Mouse (Mus musculus): ENCODE data around the gene H2-Ab1. TPM values are rescaled to one million over a fixed set of nuclear protein-coding genes. Genes with fewer than 3 reads are reported as not detected.

H2-Ab1 gene
- polyA plus RNA-seq, 2 experiments from 2014 or later: 3.7 to 69.9 TPM

- ATAC-seq: no peak
Observed at GRCm38 (mm10) chr17:34240366-34240765, 17.1 kb upstream of the H2-Ab1 start.

GRCm38 (mm10) chr17:34240916-34241315, 16.6 kb upstream of the H2-Ab1 start:
- no peak for ATAC-seq

- ATAC-seq: no peak
Observed at GRCm38 (mm10) chr17:34244656-34245055, 12.8 kb upstream of the H2-Ab1 start.

- no peak for ATAC-seq
Observed at GRCm38 (mm10) chr17:34247047-34247446, 10.4 kb upstream of the H2-Ab1 start.

GRCm38 (mm10) chr17:34248764-34249163, 8.7 kb upstream of the H2-Ab1 start:
- no peak for ATAC-seq

- no peak for ATAC-seq
Observed at GRCm38 (mm10) chr17:34249361-34249760, 8.1 kb upstream of the H2-Ab1 start.

GRCm38 (mm10) chr17:34249878-34250277, 7.6 kb upstream of the H2-Ab1 start:
- no peak for ATAC-seq

- ATAC-seq: no peak
Observed at GRCm38 (mm10) chr17:34251666-34252065, 5.8 kb upstream of the H2-Ab1 start.

- ATAC-seq: no peak
Observed at GRCm38 (mm10) chr17:34256501-34256900, 988 bp upstream of the H2-Ab1 start.

GRCm38 (mm10) chr17:34260551-34260950, 3.1 kb downstream of the H2-Ab1 start:
- no peak for ATAC-seq

GRCm38 (mm10) chr17:34261502-34261901, 4.0 kb downstream of the H2-Ab1 start:
- ATAC-seq: peak; percentile 72

- ATAC-seq: peak; percentile 86
Observed at GRCm38 (mm10) chr17:34263068-34263467, 5.6 kb downstream of the H2-Ab1 start.

GRCm38 (mm10) chr17:34263811-34264371, 6.4 kb downstream of the H2-Ab1 start:
- no peak for ATAC-seq

- no peak for ATAC-seq
Observed at GRCm38 (mm10) chr17:34264452-34265351, 7.2 kb downstream of the H2-Ab1 start.

- no peak for ATAC-seq
Observed at GRCm38 (mm10) chr17:34268262-34268661, 10.8 kb downstream of the H2-Ab1 start.

- ATAC-seq: no peak
Observed at GRCm38 (mm10) chr17:34268748-34269147, 11.3 kb downstream of the H2-Ab1 start.

GRCm38 (mm10) chr17:34269817-34270216, 12.3 kb downstream of the H2-Ab1 start:
- no peak for ATAC-seq

- no peak for ATAC-seq
Observed at GRCm38 (mm10) chr17:34270230-34270629, 12.7 kb downstream of the H2-Ab1 start.

GRCm38 (mm10) chr17:34270940-34271339, 13.5 kb downstream of the H2-Ab1 start:
- no peak for ATAC-seq

- no peak for ATAC-seq
Observed at GRCm38 (mm10) chr17:34272102-34272501, 14.6 kb downstream of the H2-Ab1 start.

GRCm38 (mm10) chr17:34280499-34281038, 23.1 kb downstream of the H2-Ab1 start:
- ATAC-seq: no peak

- no peak for ATAC-seq
Observed at GRCm38 (mm10) chr17:34281836-34282235, 24.3 kb downstream of the H2-Ab1 start.

- no peak for ATAC-seq
Observed at GRCm38 (mm10) chr17:34285371-34285770, 27.9 kb downstream of the H2-Ab1 start.

- no peak for ATAC-seq
Observed at GRCm38 (mm10) chr17:34285848-34286247, 28.4 kb downstream of the H2-Ab1 start.
